Mouse (Mus musculus) cerebellum, adult 2 months (tissue): ENCODE results near the gene Dydc1. TPM values are rescaled to one million over a fixed set of nuclear protein-coding genes. Genes with fewer than 3 reads are reported as not detected.
A peak's percentile ranks its signal among the peaks of the same experiment; 100 is the strongest.
"Not testable (repeated sequence)": the region's sequence is repeated elsewhere in the genome, so short reads cannot be mapped to it uniquely, and the experiment has no call there.

Experiments
- DNase-seq, 2 experiments: peaks; one replicate each; pipeline ENCODE4 v3.0.0; 2021
- H3K27ac ChIP-seq: fragments of 200-500 bp; 2 replicates; pipeline ENCODE4 v1.5.1; 2012; ENCODE audit warnings: low read length, control low read depth, inconsistent platforms; ENCODE audit not compliant: insufficient read depth
- H3K27me3 ChIP-seq: fragments of 200-500 bp; 2 replicates; pipeline ENCODE4 v1.6.1; 2012; ENCODE audit warnings: inconsistent platforms, mild to moderate bottlenecking, low read length, moderate library complexity; ENCODE audit not compliant: control insufficient read depth, insufficient read depth
- H3K4me1 ChIP-seq: fragments of 200-500 bp; 2 replicates; pipeline ENCODE4 v1.6.1; 2011; ENCODE audit warnings: low read length; ENCODE audit not compliant: control insufficient read depth, insufficient read depth
- H3K4me3 ChIP-seq: fragments of 200-500 bp; replicated peaks from 2 replicates; pipeline ENCODE3; 2011; ENCODE audit warnings: mild to moderate bottlenecking, low read depth, low read length, control low read depth; ENCODE audit not compliant: insufficient read depth
- CTCF ChIP-seq: fragments of 200-500 bp; IDR thresholded peaks from 2 replicates; pipeline ENCODE4 v1.5.1; 2011; ENCODE audit warnings: low read depth, mild to moderate bottlenecking, control low read depth, low read length, moderate library complexity, borderline replicate concordance; ENCODE audit not compliant: insufficient read depth
- POLR2A ChIP-seq: fragments of 200-500 bp; IDR thresholded peaks from 2 replicates; pipeline ENCODE4 v1.6.1; 2011; ENCODE audit warnings: low read length, control low read depth, borderline replicate concordance; ENCODE audit not compliant: insufficient read depth
- WGBS: fragments of 180-500 bp; shearing (Covaris S2); methylation state at CpG from one replicate; pipeline ENCODE4 v1.1.7; 2018; 5-methylcytosine and 5-hydroxymethylcytosine counted together
- polyA plus RNA-seq: library from polyadenylated mRNA; depleted of rRNA; stranded (reverse); fragments of >200 nt; gene quantifications from 2 replicates; pipeline ENCODE4 v1.2.3, GENCODE M21; 2012

Dydc1 gene
- polyA plus RNA-seq, 1 experiment: not detected

DNA sequence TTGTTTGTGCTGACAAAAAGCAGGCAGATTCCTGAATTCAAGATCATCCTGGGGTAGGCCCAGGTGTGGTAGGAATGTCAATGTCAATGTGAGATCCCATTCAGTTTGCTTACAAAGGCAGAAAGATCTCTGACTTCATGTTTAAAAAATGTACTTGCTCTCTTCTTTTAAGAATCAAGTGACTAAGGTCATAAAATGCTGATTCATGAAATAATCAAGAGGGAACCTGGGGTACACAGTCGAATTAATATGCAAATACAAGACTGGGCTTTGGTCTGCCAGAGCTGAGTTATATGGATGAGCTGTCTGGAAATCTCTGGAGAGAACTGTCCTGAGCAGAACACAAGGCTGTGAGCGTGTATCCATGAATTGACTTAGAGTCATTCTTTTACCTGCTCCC lies 25.3 kb upstream of the Dydc1 start:
- 65% methylated on average over 2 of the region's 2 CpGs for WGBS
- Histone ChIP-seq H3K4me3 (no peak overlapping the region), H3K27ac (no peak overlapping the region), H3K4me1 (no peaks in the 10 kb centered on the region), H3K27me3 (no peaks in the 10 kb centered on the region)
- no peak for TF ChIP-seq POLR2A
- TF ChIP-seq CTCF: no peak
- no peak for DNase-seq

GRCm38 (mm10) chr14:41050471-41050870 lies 22.2 kb upstream of the Dydc1 start:
- H3K27ac ChIP-seq: no peak overlapping the region
- DNase-seq: no peak
- no peaks in the 10 kb centered on the region for H3K4me1 ChIP-seq
- TF ChIP-seq POLR2A: no peak
- TF ChIP-seq CTCF: no peak
- 74% methylated on average over 6 of the region's 6 CpGs for WGBS
- H3K27me3 ChIP-seq: no peaks in the 10 kb centered on the region
- H3K4me3 ChIP-seq: no peak overlapping the region

- H3K27ac ChIP-seq: no peak overlapping the region
- H3K27me3 ChIP-seq: no peaks in the 10 kb centered on the region
- TF ChIP-seq CTCF: no peak
- TF ChIP-seq POLR2A: no peak
- no peaks in the 10 kb centered on the region for H3K4me1 ChIP-seq
- H3K4me3 ChIP-seq: no peak overlapping the region
- 77% methylated on average over 5 of the region's 5 CpGs for WGBS
- no peak for DNase-seq
Measured at GRCm38 (mm10) chr14:41052481-41052880, 20.2 kb upstream of the Dydc1 start.

DNA sequence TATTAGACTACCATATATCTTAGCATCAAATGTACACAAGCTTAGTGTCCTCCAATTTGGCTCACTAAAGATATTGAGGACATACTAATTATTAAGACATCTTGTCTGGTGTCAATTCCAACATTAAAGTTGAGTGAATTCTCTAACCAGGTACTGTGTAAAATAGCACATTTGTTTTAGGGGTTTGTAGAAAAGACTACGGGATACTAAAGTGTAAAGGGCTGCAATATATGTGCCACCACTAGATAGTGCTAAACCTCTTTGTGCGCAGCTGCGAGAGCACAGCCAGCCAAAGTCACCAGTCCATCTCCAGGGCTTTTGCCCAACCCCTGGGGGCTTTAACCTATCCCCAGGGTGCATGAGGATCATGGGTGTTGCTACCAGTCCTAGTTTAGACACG lies 19.5 kb upstream of the Dydc1 start:
- not testable (repeated sequence) for DNase-seq, H3K4me3 ChIP-seq, H3K27ac ChIP-seq, H3K27me3 ChIP-seq, H3K4me1 ChIP-seq
- 40% methylated on average over 3 of the region's 4 CpGs for WGBS

DNA sequence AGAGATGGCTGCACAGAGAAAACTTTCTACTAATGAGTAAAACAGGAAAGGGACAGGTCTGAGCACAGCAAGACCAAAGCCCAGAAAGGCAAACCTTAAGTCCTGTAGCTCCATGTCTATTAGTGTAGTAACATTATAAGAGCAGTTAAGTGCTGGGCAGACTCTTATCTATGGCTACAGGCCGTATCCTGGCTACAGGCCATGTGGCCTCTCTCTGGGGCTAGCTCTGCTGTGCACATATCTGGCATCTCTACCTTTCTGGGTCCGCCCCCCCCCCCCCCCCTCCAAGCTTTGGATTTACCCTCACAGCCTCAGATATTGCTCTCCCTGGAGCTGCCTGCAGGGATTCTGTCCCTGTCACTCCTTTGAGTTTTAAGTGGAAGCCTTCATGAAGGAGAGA lies 7.5 kb upstream of the Dydc1 start:
- no peaks in the 10 kb centered on the region for H3K4me1 ChIP-seq
- no peaks in the 10 kb centered on the region for H3K27me3 ChIP-seq
- H3K4me3 ChIP-seq: no peak overlapping the region
- TF ChIP-seq POLR2A (no peak), CTCF (no peak)
- no peak overlapping the region for H3K27ac ChIP-seq
- DNase-seq: no peak
- WGBS: 62% methylated on average over 2 of the region's 2 CpGs

- Histone ChIP-seq H3K27me3 (no peaks in the 10 kb centered on the region), H3K4me1 (no peaks in the 10 kb centered on the region), H3K27ac (no peak overlapping the region), H3K4me3 (no peak overlapping the region)
- WGBS: 8% methylated on average over 1 of the region's 1 CpGs
- DNase-seq: no peak
- TF ChIP-seq POLR2A: no peak
- no peak for TF ChIP-seq CTCF
Measured at GRCm38 (mm10) chr14:41066416-41066815, 6.3 kb upstream of the Dydc1 start.

DNA sequence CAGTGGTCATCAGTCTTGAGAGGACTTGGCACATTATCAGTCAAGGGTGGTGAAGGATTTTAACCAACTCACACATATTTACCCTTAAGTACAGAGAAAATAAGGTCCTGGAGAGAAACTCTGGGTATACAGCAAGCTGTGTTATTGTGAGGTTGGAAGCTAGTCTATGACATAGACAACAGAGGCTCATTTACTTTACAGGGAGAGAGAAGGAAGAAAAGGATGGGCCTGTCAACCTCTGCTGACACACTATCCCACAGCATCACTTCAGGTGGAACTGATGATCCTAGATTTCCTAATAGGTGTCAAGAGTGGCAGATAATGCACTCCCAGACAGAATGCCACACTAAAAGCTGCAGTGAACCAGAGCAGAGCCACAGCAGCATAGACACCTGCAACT lies 3.6 kb upstream of the Dydc1 start, which contains the start of gene Dydc2:
Gene Dydc2 (minus strand): TSS at position 101 of the 400 bp plus-strand sequence.
- Histone ChIP-seq H3K4me3 (no peak within 1 kb of the TSS), H3K27ac (no peak within 1 kb of the TSS), H3K27me3 (no peaks in the 10 kb centered on the region), H3K4me1 (no peaks in the 10 kb centered on the region)
- TF ChIP-seq CTCF: no peak
- no peak for TF ChIP-seq POLR2A
- DNase-seq: no peak

DNA sequence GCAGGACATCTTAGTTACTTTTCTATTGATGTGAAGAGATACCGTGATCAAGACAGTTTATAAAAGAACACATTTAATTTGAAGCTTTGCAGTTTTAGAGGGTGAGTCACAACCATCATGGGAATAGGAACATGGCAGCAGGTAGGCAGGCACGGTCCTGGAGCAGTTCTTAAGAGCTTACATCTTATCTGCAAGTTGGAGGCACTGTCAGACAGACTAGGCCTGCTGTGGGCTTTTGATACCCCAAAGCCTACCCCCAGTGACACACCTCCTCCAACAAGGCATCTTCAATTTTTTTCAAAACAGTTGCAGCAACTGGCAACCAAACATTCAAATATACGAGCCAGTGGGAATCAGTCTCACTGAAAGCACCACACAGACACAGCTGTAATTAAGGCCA lies 2.4 kb upstream of the Dydc1 start:
- TF ChIP-seq CTCF: no peak
- no peak for TF ChIP-seq POLR2A
- H3K27ac ChIP-seq: no peak overlapping the region
- WGBS: 72% methylated on average over 3 of the region's 3 CpGs
- no peak for DNase-seq
- no peaks in the 10 kb centered on the region for H3K4me1 ChIP-seq
- no peaks in the 10 kb centered on the region for H3K27me3 ChIP-seq
- no peak overlapping the region for H3K4me3 ChIP-seq

- Histone ChIP-seq H3K4me1 (no peaks in the 10 kb centered on the region), H3K27ac (no peak overlapping the region), H3K4me3 (peak overlapping the region; percentile 35), H3K27me3 (no peaks in the 10 kb centered on the region)
- DNase-seq: no peak
- TF ChIP-seq CTCF (no peak), POLR2A (no peak)
- WGBS: under 1% methylated on average over 8 of the region's 8 CpGs
Measured at GRCm38 (mm10) chr14:41072944-41073275, 199 bp downstream of the Dydc1 start.

GRCm38 (mm10) chr14:41082408-41082807 lies 9.7 kb downstream of the Dydc1 start:
- DNase-seq: no peak
- WGBS: 86% methylated on average over 2 of the region's 2 CpGs
- no peaks in the 10 kb centered on the region for H3K4me1 ChIP-seq
- no peaks in the 10 kb centered on the region for H3K27me3 ChIP-seq
- TF ChIP-seq CTCF (no peak), POLR2A (no peak)
- H3K27ac ChIP-seq: no peak overlapping the region
- H3K4me3 ChIP-seq: no peak overlapping the region
